Mouse (Mus musculus): ENCODE results near the gene Fbxl17. TPM values are rescaled to one million over a fixed set of nuclear protein-coding genes. Genes with fewer than 3 reads are reported as not detected.

The Fbxl17 gene
- polyA plus RNA-seq, 1 experiment from 2014 or later = 29.0 TPM

DNA sequence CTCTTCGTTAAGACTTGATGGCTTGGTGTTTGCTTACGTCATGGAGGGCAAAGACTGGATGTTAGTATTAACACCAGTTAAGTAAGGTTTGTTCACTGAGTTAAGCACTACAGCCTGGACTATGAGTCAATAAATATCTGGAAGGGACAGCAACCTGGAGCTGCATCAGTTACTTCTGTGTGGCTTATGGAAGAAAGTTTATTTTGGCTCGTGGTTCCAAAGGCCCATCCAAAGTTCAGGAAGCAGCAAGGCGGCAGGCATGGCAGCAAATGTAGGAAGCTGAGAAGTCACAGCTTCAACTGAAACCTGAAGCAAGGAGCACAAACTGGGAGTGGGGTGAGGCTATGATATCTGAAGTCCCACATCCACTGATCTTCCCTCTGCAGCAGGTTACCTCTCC, 108.3 kb downstream of the Fbxl17 start:
- WGBS = 92% methylated on average over 4 of the region's 4 CpGs
- Histone ChIP-seq H3K4me3 (replicated peaks) (no peak overlapping the region), H3K27me3 (no peaks in the 10 kb centered on the region), H3K4me1 (replicated peaks) (no peaks in the 10 kb centered on the region), H3K9me3 (no peaks in the 10 kb centered on the region), H3K4me2 (replicated peaks) (no peak overlapping the region), H3K36me3 (no peaks in the 10 kb centered on the region), H3K9ac (replicated peaks) (no peak overlapping the region), H3K27ac (no peak overlapping the region)
- no peak for ATAC-seq

DNA sequence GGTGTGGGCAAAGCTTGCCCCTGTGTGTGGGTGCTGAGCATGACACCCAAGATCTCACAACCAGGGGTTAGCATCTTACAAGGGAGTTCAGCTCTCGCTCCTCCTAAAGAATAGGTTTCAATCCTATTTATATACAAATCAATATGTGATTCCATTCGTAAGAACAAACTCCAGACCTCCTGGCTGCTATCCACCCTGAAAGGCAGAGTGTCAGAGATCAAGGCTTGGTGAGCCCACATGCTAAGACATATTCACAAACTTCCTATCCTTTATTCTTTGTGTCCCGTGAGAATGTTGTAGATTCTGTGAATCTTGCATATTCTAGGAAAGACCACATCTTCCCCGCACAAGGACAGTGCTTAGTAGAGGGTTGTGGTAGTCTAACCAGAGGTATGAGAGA, 108.9 kb downstream of the Fbxl17 start:
- H3K36me3 ChIP-seq = peaks cover 3% of the 10 kb centered on the region; the same call in 1 of the 2 replicates
- H3K4me3 ChIP-seq (replicated peaks) = no peak overlapping the region
- WGBS = 64% methylated on average over 4 of the region's 4 CpGs
- no peak overlapping the region for H3K9ac ChIP-seq (replicated peaks)
- ATAC-seq = no peak
- H3K4me1 ChIP-seq (replicated peaks) = no peaks in the 10 kb centered on the region
- H3K9me3 ChIP-seq = no peaks in the 10 kb centered on the region
- H3K27ac ChIP-seq = no peak overlapping the region
- H3K4me2 ChIP-seq (replicated peaks) = no peak overlapping the region
- no peaks in the 10 kb centered on the region for H3K27me3 ChIP-seq

DNA sequence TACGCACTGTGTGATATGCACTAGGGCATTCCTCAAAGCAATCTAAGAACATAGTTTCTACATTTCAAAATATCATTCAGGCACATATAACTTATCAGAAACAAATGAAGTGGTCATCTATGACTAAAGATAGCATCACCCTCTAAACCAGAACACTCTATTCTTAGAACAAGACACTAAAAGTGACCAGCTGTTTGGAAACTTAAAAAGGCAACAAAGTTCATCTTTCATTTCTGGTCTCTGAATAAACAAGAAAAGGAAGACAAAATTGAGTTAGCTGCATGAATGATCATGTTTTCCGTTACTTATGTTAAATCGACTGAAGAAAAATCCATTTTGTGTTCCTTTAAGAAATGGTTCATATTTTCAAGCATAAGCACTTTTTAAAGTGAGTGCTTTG, 128.8 kb downstream of the Fbxl17 start:
- H3K9me3 ChIP-seq = no peaks in the 10 kb centered on the region; the same call in 1 of the 2 replicates
- H3K27ac ChIP-seq = no peak overlapping the region
- no peak overlapping the region for H3K4me2 ChIP-seq (replicated peaks)
- peaks cover 5% of the 10 kb centered on the region; the same call in 1 of the 2 replicates for H3K36me3 ChIP-seq
- no peak for ATAC-seq
- no peak overlapping the region for H3K4me3 ChIP-seq (replicated peaks)
- WGBS = 91% methylated on average over 3 of the region's 3 CpGs
- no peak overlapping the region for H3K9ac ChIP-seq (replicated peaks)
- peaks cover 8% of the 10 kb centered on the region; the same call in 1 of the 2 replicates for H3K4me1 ChIP-seq (replicated peaks)
- no peaks in the 10 kb centered on the region for H3K27me3 ChIP-seq

DNA sequence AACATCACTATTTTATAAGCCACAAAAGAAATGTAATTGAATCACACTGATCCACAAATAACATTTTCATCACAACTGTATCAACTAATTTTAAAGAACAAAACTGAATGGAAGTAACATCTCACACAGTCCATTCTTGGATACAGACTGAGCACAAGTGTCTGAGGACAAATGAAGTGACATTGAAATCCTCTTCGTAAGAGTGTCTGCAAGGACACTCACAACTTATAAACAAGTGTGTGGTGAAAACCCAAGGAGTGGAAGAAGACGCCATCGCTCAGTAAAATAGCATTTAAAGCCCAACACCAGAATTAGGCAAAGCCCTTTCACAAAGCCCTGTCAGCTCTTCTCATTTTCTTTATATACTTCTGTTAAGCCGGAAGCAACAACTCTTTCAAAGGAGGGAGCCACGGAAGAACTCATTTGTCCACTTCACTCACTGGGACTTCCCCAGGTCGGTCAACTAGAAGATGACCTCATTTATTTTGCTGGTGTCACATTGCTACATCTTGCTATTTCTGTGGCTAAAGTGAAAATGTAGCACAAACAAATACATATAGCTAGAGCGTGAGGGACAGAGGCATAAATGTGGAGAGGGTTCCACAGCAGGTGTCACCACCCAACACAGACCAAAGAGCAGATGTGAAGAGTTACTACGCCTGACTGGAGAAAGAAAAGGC, 130.0 kb downstream of the Fbxl17 start:
- Histone ChIP-seq H3K9ac (replicated peaks) (no peak overlapping the region), H3K4me1 (replicated peaks) (peaks cover 10% of the 10 kb centered on the region; the same call in 1 of the 2 replicates), H3K9me3 (no peaks in the 10 kb centered on the region), H3K36me3 (no peaks in the 10 kb centered on the region), H3K4me3 (replicated peaks) (no peak overlapping the region), H3K4me2 (replicated peaks) (no peak overlapping the region), H3K27ac (no peak overlapping the region), H3K27me3 (no peaks in the 10 kb centered on the region)
- 69% methylated on average over 8 of the region's 8 CpGs for WGBS
- ATAC-seq = no peak

DNA sequence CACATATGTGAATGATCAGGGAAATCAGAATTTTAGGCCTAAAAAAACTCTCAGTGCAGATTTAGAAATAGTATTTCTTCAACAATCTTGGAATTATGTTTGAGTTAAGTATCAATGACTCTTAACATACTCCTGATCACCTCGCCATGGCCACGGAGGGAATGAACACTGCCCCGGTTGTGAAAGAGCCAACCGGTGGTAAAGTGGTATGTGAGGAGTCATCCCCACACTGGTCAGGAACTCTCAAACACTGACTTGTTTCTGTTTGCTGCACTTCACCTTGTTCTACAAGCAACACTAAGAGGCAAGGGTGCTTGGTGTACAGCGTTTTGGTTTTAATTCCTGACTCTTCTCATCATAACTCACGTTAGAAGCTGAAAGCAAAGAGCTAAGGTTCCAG, 132.3 kb downstream of the Fbxl17 start:
- 90% methylated on average over 6 of the region's 6 CpGs for WGBS
- Histone ChIP-seq H3K27me3 (no peaks in the 10 kb centered on the region), H3K4me3 (replicated peaks) (no peak overlapping the region), H3K4me1 (replicated peaks) (peaks cover 10% of the 10 kb centered on the region; the same call in 1 of the 2 replicates), H3K9ac (replicated peaks) (no peak overlapping the region), H3K36me3 (no peaks in the 10 kb centered on the region), H3K4me2 (replicated peaks) (no peak overlapping the region), H3K27ac (no peak overlapping the region), H3K9me3 (no peaks in the 10 kb centered on the region)
- ATAC-seq = no peak

DNA sequence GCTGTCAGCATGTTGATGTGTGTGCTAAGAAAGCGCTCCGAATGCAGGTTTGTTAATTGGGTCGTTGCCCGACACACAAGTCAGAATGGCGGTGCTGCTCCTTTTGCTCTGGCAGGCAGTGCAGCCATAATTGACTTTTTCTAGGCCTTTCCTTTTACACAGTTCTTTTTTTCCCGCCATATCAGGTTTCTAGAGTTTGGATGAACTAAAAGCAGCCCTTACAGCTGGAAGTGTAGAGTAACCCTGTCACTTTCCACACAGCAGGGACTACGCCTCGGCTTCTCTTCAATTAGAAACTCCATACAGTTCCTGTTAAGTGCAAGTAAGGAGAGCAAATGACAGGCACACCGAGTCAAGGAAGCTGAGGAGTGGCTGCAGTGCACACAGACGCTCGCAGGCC, 133.8 kb downstream of the Fbxl17 start:
- Histone ChIP-seq H3K27me3 (no peaks in the 10 kb centered on the region), H3K36me3 (no peaks in the 10 kb centered on the region), H3K27ac (no peak overlapping the region), H3K4me2 (replicated peaks) (no peak overlapping the region), H3K9ac (replicated peaks) (no peak overlapping the region), H3K4me3 (replicated peaks) (no peak overlapping the region), H3K4me1 (replicated peaks) (peaks cover 10% of the 10 kb centered on the region; the same call in 1 of the 2 replicates), H3K9me3 (no peaks in the 10 kb centered on the region)
- no peak for ATAC-seq
- 71% methylated on average over 11 of the region's 11 CpGs for WGBS

DNA sequence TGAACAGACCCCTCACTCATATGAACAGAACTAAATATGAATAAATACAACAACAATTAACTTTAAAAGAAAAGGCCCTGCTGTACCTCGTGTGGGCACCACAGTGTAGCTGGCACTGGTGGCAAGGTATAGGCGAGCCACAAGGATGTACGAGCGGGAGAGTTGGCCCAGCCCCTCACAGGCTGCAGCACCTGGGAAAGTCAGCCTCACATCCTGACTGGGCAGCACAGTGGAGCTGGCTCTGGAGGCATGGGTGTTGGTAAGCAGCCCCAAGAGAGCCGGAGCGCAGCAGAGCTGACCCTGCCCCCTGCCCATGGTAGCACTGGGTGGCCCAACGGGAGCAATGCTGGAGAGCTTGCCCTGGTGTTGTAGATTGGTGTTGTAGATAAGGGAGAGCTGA, 135.2 kb downstream of the Fbxl17 start:
- H3K4me2 ChIP-seq (replicated peaks) = no peak overlapping the region
- H3K27me3 ChIP-seq = no peaks in the 10 kb centered on the region
- 97% methylated on average over 7 of the region's 7 CpGs for WGBS
- no peak for ATAC-seq
- H3K4me1 ChIP-seq (replicated peaks) = peaks cover 14% of the 10 kb centered on the region; the same call in 1 of the 2 replicates
- no peak overlapping the region for H3K4me3 ChIP-seq (replicated peaks)
- H3K27ac ChIP-seq = no peak overlapping the region
- H3K36me3 ChIP-seq = no peaks in the 10 kb centered on the region
- no peak overlapping the region for H3K9ac ChIP-seq (replicated peaks)
- H3K9me3 ChIP-seq = no peaks in the 10 kb centered on the region

DNA sequence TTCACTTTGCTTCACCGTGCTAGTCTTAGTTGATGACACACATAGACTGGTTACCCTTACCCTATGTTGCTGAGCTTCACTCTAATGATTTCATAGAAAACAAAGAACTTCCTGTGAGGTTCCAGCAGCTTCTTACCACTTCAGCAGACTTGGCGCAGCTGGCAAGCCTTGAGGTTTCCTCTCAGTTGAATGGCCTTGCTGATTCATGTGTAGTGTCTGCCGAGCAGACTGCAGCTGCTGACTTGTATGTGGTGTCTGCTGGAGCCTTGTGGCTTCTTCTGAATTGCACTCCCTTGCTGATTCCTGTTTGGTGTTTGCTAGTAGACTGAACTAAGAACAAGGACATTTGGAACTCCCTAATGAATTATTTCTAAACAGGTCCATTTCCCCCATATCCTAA, 137.6 kb downstream of the Fbxl17 start:
- Histone ChIP-seq H3K36me3 (no peaks in the 10 kb centered on the region), H3K27me3 (no peaks in the 10 kb centered on the region), H3K4me3 (replicated peaks) (no peak overlapping the region), H3K4me2 (replicated peaks) (no peak overlapping the region), H3K9me3 (no peaks in the 10 kb centered on the region), H3K27ac (no peak overlapping the region), H3K9ac (replicated peaks) (no peak overlapping the region), H3K4me1 (replicated peaks) (0 out of 2 replicates have a peak, but pooled peaks cover 8% of the 10 kb centered on the region)
- no peak for ATAC-seq
- WGBS = 81% methylated on average over 3 of the region's 3 CpGs

DNA sequence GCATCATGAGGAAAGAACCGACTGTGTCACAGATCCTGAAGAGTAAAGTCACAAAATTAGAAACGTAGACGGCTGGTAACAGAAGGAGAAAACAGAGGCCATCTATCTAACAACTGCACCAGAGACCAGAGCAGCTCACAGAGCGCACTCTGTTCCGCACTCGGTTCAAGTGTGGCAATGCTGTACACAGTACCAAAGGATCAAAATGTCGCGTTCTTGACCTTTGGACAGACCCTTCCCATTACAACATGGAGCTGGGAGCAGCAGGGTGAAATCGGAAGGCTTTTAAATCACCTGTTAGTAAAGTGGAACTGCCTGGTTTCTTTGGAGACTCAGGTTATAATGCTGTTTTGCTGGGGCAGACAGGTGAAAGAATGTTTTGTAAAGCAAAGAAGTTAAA, 138.1 kb downstream of the Fbxl17 start:
- no peak overlapping the region for H3K9ac ChIP-seq (replicated peaks)
- H3K27me3 ChIP-seq = no peaks in the 10 kb centered on the region
- no peak overlapping the region for H3K4me3 ChIP-seq (replicated peaks)
- H3K36me3 ChIP-seq = no peaks in the 10 kb centered on the region
- H3K4me1 ChIP-seq (replicated peaks) = 0 out of 2 replicates have a peak, but pooled peaks cover 8% of the 10 kb centered on the region
- WGBS = 93% methylated on average over 9 of the region's 9 CpGs
- no peak overlapping the region for H3K4me2 ChIP-seq (replicated peaks)
- no peak overlapping the region for H3K27ac ChIP-seq
- no peaks in the 10 kb centered on the region for H3K9me3 ChIP-seq
- ATAC-seq = no peak

DNA sequence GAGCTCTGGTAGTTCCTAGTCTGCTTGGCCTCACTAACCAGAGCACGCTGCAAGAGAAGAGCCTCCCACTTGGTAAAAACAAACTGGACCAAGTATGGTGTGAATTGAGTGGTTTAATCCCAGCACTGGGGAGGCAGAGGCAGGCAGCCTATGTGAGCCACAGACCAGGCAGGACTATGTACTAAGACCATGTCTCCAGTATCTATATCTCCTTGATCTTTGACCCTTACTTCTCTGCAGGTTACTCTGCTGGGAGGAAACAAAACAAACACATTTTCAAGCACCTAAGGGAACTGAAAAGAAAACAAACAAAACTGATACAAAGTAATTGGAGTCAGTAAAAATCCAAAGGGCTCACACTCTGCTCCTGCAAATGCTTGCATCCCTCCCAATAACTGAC, 141.0 kb downstream of the Fbxl17 start:
- Histone ChIP-seq H3K4me3 (replicated peaks) (no peak overlapping the region), H3K9me3 (no peaks in the 10 kb centered on the region), H3K4me1 (replicated peaks) (0 out of 2 replicates have a peak, but pooled peaks cover 4% of the 10 kb centered on the region), H3K27ac (no peak overlapping the region), H3K4me2 (replicated peaks) (no peak overlapping the region), H3K36me3 (no peaks in the 10 kb centered on the region; the same call in 1 of the 2 replicates), H3K9ac (replicated peaks) (no peak overlapping the region), H3K27me3 (no peaks in the 10 kb centered on the region)
- no peak for ATAC-seq
- WGBS = 75% methylated on average over 1 of the region's 1 CpGs

DNA sequence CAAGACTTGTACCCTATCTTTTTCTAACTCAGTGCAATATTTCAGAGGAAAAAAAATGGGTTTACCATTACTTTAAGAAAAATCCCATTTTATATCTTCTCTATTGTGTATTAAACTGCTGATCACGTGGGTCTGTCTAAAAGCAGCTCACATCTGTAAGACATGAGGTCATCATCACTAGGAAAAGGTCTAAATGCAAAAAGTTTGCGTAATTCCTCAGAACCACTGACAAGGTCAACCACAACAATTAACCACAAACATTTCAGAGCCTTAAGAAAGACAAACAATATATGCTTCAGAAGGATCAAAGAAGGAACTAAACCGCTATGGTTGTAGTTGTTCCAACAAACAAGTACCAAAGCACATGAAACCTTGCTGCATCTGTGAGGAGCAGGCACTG, 143.6 kb downstream of the Fbxl17 start:
- Histone ChIP-seq H3K4me2 (replicated peaks) (no peak overlapping the region), H3K27ac (no peak overlapping the region), H3K9ac (replicated peaks) (no peak overlapping the region), H3K4me3 (replicated peaks) (no peak overlapping the region), H3K9me3 (no peaks in the 10 kb centered on the region), H3K4me1 (replicated peaks) (0 out of 2 replicates have a peak, but pooled peaks cover 8% of the 10 kb centered on the region), H3K27me3 (no peaks in the 10 kb centered on the region), H3K36me3 (no peaks in the 10 kb centered on the region; the same call in 1 of the 2 replicates)
- no peak for ATAC-seq
- WGBS = 90% methylated on average over 3 of the region's 3 CpGs

DNA sequence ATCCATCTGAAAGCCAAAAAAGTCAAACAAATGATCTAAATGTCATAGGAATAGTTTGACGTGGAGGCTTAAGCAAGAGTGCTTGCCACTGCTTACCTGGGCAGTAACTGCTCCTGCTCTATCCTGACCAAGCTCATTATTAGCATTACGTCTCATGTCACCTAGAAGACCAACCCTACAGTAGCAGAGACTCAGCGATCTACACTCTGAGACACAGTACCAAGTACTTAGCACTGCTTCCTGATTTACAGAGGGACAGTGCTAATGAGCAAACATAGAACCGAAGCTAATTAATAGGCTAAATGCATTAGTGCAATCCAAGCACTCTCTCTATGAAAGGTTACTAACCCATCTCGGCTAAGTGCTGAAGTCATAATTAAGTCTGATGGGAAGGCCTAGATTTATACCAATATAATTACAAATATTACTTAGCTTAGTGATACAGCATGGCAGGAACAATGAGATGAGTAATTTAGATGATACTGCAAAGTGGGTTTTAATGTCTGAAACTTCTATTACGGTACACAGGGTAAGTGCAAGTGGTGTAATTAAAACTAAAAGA, 147.1 kb downstream of the Fbxl17 start:
- 86% methylated on average over 6 of the region's 6 CpGs for WGBS
- no peaks in the 10 kb centered on the region for H3K27me3 ChIP-seq
- H3K4me3 ChIP-seq (replicated peaks) = no peak overlapping the region
- H3K27ac ChIP-seq = no peak overlapping the region
- no peak; the same call in 1 of the 2 replicates for ATAC-seq
- H3K4me1 ChIP-seq (replicated peaks) = peaks cover 4% of the 10 kb centered on the region; the same call in 1 of the 2 replicates
- H3K9ac ChIP-seq (replicated peaks) = no peak overlapping the region
- H3K4me2 ChIP-seq (replicated peaks) = no peak overlapping the region
- no peaks in the 10 kb centered on the region for H3K9me3 ChIP-seq
- peaks cover 1% of the 10 kb centered on the region for H3K36me3 ChIP-seq

Data from midbrain, embryonic 13.5 days (tissue).